Mouse (Mus musculus) T-cell, adult 66 days (primary cell): ENCODE data around the gene Casp2. TPM values are rescaled to one million over a fixed set of nuclear protein-coding genes. Genes with fewer than 3 reads are reported as not detected.

ENCODE experiments used
- total RNA-seq, 2 experiments: library from RNA; stranded (reverse); gene quantifications; 3 replicates in 1 of 2; 4 replicates in 1 of 2; pipeline ENCODE4 v1.2.4; 2023

Gene Casp2
- 100 to 1,000 TPM; 102 to 106 TPM for total RNA-seq

DNA sequence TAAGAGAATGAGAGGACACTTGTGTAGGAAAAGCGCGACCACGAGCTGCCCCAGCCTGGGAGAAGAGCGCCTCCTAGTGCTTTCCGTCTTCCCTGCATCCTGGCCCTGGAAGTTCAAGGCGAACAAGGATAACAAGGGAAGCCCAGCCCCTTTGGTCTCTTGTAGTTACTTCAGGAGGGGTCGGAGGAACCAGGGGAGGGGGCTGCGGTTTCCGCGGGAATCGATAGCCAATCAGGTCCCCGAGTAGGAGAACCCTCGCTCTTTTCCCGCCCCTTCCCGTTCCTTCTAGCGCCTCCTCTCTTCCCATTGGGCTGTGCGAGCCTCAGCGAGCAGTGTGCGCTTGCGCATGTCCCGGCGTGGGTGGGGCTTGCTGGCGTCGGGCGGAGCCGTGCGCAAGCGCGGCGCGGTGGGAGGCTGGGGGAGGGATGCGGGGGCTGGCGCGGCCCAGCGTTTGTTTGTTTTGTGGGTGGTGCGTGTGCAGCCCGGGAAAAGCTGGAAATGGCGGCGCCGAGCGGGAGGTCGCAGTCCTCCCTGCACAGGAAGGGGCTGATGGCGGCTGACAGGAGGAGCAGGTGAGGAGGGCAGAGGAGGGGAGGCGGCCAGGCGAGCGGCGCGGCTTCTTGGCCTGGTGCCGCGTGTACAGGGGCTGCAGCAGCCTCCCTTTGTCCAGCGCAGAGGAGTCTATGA, at the start of gene Casp2:
TSS of gene Casp2 (plus strand) at position 360 of the 687 bp plus-strand sequence.

DNA sequence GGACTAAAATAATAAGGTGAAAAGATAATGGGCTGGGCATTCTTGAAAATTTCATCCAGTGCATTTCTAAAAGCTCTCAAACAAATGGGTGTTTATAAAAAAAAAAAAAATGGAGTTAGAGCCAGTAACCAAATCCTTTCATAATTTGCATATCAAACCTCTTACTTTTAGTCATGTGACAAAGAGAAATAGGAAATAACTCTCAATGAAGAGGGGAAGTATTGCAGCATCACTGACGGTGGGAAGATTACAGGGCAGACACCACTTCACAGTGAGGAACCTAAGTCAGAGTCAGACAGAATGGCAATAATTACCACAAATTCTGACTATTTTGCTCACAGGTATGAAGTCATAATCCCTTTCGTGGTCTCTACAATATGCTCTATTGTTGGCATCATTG, 49.8 kb upstream of the Casp2 start, which contains the start of gene Tas2r144:
TSS of gene Tas2r144 (plus strand) at position 301 of the 400 bp plus-strand sequence.

DNA sequence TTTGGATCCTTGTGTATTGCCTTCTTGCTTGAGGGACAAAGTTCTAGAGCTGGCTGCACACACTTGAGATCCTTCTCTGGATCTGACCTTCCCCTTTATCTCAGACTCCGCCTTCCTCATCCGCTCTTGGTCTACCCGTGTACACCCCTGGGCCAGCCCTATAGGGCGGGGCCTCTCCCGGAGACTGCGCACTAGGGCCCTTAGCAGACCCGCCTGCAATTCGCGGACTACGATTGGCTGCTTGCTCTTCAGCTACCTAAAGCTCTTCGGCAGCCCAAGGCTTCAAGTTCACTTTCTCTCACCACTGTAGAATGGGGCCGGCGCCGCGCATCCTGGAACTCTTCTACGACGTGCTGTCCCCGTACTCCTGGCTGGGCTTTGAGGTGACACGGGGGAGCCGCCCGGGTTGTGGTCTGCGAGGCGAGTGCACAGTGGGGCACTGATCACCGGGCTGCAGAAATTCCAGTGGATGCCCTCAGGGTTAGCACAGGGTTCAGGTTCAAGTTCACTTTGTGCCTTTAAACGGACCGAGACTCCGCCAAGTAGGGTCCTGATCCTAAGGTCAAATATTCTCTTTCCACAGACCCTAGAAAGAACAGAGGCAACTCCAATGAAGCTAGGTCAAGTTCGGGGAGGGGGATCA, 19.0 kb upstream of the Casp2 start, which contains the start of gene Gstk1:
TSS of gene Gstk1 (plus strand) at position 225 of the 643 bp plus-strand sequence.

DNA sequence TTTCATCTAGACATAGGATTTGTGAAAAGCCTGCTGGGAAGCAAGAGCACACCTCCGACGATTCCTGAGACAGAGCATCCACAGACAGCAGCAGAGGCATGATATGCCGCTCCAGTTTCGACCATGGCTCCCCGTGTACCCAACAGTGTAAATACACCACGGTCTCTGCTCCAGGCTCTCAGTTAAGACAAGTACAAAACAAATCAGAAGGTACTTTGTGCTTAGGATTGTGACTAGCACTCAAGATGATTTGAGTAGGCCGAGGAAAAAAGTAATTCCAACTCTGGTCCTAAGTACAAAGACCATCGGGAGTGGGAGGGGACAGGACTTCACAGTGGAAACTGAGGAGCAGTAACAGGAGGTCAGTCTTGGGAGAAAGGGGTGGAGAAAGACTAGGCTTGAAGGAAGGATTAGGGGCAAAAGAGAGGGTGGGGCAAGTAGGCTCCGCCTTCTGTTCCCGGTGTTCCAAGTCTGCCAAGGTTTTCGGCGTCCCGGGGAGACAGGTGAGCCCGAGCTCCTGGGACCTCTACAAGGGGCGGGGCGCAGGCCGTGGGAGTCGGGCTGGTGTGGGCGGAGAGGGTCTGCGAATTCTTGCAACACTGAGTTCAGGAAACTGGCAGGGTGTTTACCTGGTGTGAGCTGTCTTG, 3.1 kb upstream of the Casp2 start, which contains the start of gene Tmem139:
TSS of gene Tmem139 (plus strand) at position 447 of the 647 bp plus-strand sequence.

DNA sequence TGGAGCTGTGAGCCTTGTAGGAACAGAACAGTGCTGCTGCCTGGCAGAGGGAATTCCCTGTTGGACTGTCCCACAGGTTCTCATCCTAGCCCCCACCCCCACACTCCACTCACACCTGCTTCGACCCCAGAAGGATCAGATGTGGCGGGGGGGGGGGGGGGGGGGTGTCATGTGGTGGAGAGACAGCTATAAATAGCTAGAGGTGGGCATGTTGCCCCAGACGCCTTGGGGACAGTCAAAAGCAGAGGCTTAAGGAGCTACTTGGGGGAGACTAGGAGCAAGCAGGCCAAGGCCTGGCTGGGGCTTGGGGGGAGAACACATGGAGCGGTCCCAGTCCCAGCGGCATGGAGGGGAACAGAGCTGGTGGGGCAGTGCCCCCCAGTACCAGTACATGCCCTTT, 21.7 kb downstream of the Casp2 start, which contains the start of gene Clcn1:
TSS of gene Clcn1 (plus strand) at position 238 of the 400 bp plus-strand sequence.

DNA sequence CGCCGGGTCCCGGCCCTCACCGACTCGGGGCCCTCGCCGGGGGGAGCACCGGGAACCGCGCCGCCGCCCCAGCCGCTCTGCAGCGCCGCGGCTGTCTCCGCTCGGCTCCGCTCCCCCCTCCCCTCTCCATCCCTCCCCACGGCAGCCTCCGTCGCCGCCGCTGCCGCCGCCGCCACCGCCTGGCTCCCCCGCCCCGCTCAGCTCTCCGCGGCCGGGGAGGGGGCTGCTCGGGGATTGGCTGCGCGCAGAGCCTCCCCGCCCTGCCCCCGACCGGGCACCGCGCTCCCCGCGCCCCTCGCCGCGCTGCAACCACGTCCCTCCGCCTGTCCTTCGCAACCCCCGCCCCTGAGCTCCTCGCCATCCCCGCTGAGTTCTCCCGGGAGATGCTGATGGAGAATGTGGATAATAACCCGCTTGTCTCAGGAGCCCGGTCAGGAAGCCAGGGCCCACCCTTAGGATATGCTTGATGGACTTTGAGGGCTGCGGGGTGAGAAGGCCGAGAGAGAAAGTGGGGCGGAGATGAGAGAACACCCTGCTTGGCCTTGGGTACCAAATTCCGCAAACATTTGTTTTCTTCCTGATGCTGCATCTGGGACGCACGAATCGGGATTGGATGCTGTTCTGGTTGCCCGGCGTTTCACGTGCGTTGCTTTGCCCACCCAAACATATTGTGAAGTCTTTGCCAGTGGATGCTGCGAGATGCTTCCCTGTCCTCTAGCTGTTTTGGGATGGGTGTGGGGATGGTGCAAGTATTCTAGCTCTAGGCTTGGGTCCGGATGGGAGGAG, 59.9 kb downstream of the Casp2 start, which contains the start of gene Fam131b:
TSS of gene Fam131b (minus strand) at position 162 of the 786 bp plus-strand sequence.

Other genes starting within 250 kb of the Casp2 start
- not detected for gene Sva, start 226.6 kb upstream of the Casp2 start, total RNA-seq
- not detected for gene Tas2r139, start 124.0 kb upstream of the Casp2 start, total RNA-seq
- not detected for gene Tas2r144, start 49.7 kb upstream of the Casp2 start, total RNA-seq
- gene Gstk1, start 19.1 kb upstream of the Casp2 start, total RNA-seq: 10 to 100 TPM in 1 of 2 experiments, 1 to 10 TPM in 1; 7.4 to 11.6 TPM
- not detected for gene Tmem139, start 3.0 kb upstream of the Casp2 start, total RNA-seq
- 1 to 10 TPM; 1.4 to 1.5 TPM for gene Clcn1, start 21.7 kb downstream of the Casp2 start, total RNA-seq
- under 1 TPM; 0.35 to 0.53 TPM for gene Fam131b, start 59.7 kb downstream of the Casp2 start, total RNA-seq
- 100 to 1,000 TPM; 169 to 198 TPM for gene Zyx, start 84.6 kb downstream of the Casp2 start, total RNA-seq
- gene Epha1, start 108.3 kb downstream of the Casp2 start, total RNA-seq: under 1 TPM in 1 of 2 experiments, not detected in 1; 0.23 TPM
- gene Tas2r143, start 135.3 kb downstream of the Casp2 start, total RNA-seq: 1 to 10 TPM in 1 of 2 experiments, not detected in 1; 2.5 TPM
- under 1 TPM in 1 of 2 experiments, not detected in 1; 0.71 TPM for gene Tas2r135, start 140.4 kb downstream of the Casp2 start, total RNA-seq
- under 1 TPM in 1 of 2 experiments, not detected in 1; 0.86 TPM for gene Tas2r126, start 169.6 kb downstream of the Casp2 start, total RNA-seq
- gene Olfr458, start 200.2 kb downstream of the Casp2 start, total RNA-seq: not detected
- gene Olfr457, start 211.3 kb downstream of the Casp2 start, total RNA-seq: not detected
- gene Olfr456, start 222.2 kb downstream of the Casp2 start, total RNA-seq: not detected